Mouse (Mus musculus) CD4-positive, CD25-positive, alpha-beta regulatory T cell, adult 4 months (primary cell): Measurements from ENCODE around the gene Hprt. TPM values are rescaled to one million over a fixed set of nuclear protein-coding genes. Genes with fewer than 3 reads are reported as not detected.
"Not testable (repeated sequence)": the region's sequence is repeated elsewhere in the genome, so short reads cannot be mapped to it uniquely, and the experiment has no call there.

ENCODE experiments used
- ATAC-seq: one replicate; pipeline ENCODE4 v1.8.0; 2017
- polyA plus RNA-seq, 2 experiments: library from polyadenylated mRNA; unstranded; fragments of 100-300 nt; shearing (Covaris generic); gene quantifications; one replicate each; pipeline ENCODE4 v1.2.1; 2017

Hprt gene
- polyA plus RNA-seq: 100 to 1,000 TPM; 253 to 255 TPM

DNA sequence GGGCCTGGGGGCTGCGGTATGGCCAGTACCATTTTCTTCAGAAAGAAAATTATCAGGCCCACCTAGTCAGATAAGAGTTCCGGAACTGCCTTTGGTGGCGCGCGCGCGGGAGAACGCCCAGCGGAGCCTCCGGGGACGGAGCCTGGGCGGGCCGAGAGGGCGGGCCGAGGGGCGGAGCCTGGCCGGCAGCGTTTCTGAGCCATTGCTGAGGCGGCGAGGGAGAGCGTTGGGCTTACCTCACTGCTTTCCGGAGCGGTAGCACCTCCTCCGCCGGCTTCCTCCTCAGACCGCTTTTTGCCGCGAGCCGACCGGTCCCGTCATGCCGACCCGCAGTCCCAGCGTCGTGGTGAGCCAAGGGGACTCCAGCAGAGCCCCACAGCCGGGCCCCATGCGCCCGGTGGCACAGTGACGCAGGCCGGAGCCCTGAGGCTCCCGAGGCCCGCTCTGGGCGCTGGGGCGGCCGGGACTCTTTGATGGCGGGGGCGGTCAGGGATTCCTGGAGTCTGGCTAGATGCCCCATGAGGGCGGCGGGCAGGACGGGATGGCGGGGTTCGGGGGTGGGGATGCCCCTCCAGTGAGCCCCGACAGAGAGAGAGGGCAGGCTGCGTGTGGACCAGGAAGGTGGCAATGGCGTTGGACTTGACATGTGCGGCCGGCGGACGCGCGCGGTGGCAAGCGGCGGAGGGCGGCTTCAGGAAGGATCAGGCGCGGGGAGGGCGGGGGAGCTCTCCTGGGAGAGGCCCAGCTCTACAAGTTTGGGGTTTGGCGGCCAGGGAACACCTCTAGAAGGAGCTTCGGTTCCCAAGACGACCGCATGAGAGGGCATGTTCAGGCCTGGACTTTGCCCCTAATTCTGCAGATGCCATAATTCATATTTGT, at the start of gene Hprt:
Gene Hprt (plus strand): TSS at position 233 of the 879 bp plus-strand sequence.
- ATAC-seq: peak; percentile 91

DNA sequence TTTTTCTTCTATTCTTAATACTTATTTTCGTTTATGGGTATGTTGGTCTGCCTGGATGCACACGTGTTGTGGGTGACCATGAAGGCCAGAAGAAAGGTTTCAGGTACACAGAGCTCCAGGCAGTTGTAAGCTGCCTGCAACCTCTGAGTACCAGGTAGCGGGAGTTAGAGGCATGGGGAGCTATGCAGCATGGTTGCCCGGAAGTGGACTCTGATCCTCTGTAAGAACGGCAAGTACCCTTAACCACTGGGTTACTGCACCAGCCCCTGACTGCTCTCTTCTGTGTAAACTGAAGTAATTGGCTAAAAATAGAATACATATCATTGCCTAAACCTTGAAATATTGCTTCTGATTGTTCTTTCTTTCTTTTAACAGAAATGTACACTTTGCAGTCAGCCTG, 42.4 kb upstream of the Hprt start:
- no peak for ATAC-seq

- peak; percentile 80 for ATAC-seq
Observed at GRCm38 (mm10) chrX:52949713-52950112, 38.2 kb upstream of the Hprt start.

- ATAC-seq: no peak
Observed at GRCm38 (mm10) chrX:52956942-52957341, 31.0 kb upstream of the Hprt start.

DNA sequence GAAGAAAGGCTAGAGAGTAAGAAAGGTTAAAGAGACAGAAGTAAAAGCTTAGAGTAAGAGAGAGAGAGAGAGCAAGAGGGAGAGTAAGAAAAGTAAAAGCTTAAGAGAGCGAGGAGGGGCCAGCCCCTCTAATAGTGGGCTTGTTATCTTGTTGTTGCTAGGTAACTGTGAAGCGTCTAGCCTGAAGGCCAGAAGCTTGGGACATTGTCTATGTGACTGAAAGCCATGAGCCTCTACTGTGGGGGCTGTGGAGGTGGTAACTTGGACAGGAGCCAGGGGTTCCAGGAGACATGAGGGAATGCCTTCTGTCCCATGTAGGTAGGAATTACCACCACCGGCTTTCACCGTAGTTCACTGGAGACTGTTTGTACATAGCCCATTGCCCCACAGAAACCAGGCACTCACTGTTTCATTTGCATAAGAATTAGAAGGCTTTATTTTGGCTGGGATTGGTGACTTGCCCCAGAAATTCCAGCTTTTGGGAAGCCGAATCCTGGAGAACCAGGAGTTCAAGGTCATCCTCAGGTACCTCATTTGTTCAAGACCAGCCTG, 26.3 kb upstream of the Hprt start:
- no peak for ATAC-seq

GRCm38 (mm10) chrX:52965149-52965548, 22.8 kb upstream of the Hprt start:
- no peak for ATAC-seq

- no peak for ATAC-seq
Observed at GRCm38 (mm10) chrX:52971211-52972006, 16.5 kb upstream of the Hprt start.

GRCm38 (mm10) chrX:52972129-52972528, 15.8 kb upstream of the Hprt start:
- no peak for ATAC-seq

DNA sequence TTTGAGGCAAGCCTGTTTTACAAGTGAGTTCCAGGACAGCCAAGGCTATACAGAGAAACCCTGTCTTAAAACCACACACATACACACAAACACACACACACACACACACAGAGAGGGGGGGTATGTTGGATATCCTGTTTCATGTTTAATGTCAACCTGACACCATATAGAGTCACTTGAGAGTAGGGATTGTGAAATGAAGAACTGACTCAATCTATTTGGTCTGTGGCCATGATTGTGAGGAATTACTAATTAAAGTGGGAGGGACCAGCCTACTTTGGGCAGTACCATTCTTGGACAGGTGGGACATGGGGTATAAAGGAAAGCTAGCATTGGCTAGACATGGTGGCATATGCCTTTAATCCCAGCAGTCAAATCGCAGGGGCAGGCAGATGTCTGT, 15.3 kb upstream of the Hprt start:
- ATAC-seq: no peak

- no peak for ATAC-seq
Observed at GRCm38 (mm10) chrX:52978576-52978975, 9.4 kb upstream of the Hprt start.

GRCm38 (mm10) chrX:52981378-52981777, 6.6 kb upstream of the Hprt start:
- no peak for ATAC-seq

- peak; percentile 57 for ATAC-seq
Observed at GRCm38 (mm10) chrX:52994726-52995125, 6.8 kb downstream of the Hprt start.

GRCm38 (mm10) chrX:53004887-53005286, 16.9 kb downstream of the Hprt start:
- peak; percentile 49 for ATAC-seq

- ATAC-seq: peak; percentile 87
Observed at GRCm38 (mm10) chrX:53006062-53006461, 18.1 kb downstream of the Hprt start.

GRCm38 (mm10) chrX:53015549-53015948, 27.6 kb downstream of the Hprt start:
- ATAC-seq: peak; percentile 47

GRCm38 (mm10) chrX:53023021-53023420, 35.1 kb downstream of the Hprt start:
- ATAC-seq: no peak

GRCm38 (mm10) chrX:53024268-53024667, 36.3 kb downstream of the Hprt start:
- not testable (repeated sequence) for ATAC-seq

GRCm38 (mm10) chrX:53025471-53026223, 37.7 kb downstream of the Hprt start:
- no peak for ATAC-seq

GRCm38 (mm10) chrX:53029559-53029958, 41.6 kb downstream of the Hprt start:
- ATAC-seq: no peak

- no peak for ATAC-seq
Observed at GRCm38 (mm10) chrX:53038194-53038593, 50.3 kb downstream of the Hprt start.

GRCm38 (mm10) chrX:53039651-53040050, 51.7 kb downstream of the Hprt start:
- ATAC-seq: no peak

DNA sequence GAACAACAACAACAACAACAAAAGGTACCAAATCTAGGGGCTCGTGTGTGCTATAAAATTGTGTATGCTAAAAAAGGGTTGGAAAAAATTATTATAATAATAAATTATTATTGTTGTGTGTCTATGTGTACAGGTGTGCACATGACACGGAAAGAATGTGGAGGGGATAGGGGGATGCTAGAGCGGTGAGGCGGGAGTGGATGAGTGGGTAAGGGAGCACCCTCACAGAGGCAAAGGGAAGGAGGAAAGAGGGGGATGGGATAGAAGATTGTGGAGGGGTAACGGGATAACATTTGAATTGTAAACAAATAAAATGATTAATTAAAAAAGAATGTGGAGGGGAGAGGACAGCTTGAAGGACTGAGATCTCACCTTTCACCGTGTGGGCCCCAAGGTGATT, 52.2 kb downstream of the Hprt start:
- no peak for ATAC-seq

DNA sequence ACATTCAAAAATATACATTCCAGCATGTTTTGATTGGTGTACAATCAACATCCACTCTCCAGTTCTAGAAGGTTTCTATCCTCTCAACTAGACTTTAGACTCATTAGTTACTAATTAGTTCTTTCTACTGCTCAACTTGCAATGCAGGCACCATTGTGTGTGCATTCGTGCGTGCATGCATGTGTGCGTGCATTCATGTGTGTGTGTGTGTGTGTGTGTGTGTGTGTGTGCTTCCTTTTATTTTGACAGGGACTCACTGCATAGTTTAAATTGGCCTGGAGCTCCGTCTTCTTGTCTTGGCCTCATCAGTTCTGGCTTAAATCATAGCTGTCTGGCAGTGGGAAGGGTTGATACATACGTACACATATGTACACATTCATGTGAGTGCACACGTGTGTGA, 53.1 kb downstream of the Hprt start:
- ATAC-seq: no peak
